Mouse (Mus musculus) midbrain, embryonic 13.5 days (tissue): ENCODE measurements around the gene Nsrp1. TPM values are rescaled to one million over a fixed set of nuclear protein-coding genes. Genes with fewer than 3 reads are reported as not detected.
A peak's percentile ranks its signal among the peaks of the same experiment; 100 is the strongest.
"Not testable (repeated sequence)": the region's sequence is repeated elsewhere in the genome, so short reads cannot be mapped to it uniquely, and the experiment has no call there.

Source experiments
- ATAC-seq: fragments of 200-750 bp; cut with Nextera tagmentation; 2 replicates; pipeline ENCODE4 v1.8.0; 2017; ENCODE audit warnings: mild to moderate bottlenecking, moderate TSS enrichment, moderate library complexity
- H3K27ac ChIP-seq: fragments of 300-500 bp; sonication (generic); 2 replicates; pipeline ENCODE4 v1.5.1; 2015; ENCODE audit warnings: inconsistent platforms, mild to moderate bottlenecking, moderate library complexity
- H3K27me3 ChIP-seq: fragments of 300-500 bp; sonication (generic); 2 replicates; pipeline ENCODE4 v1.6.1; 2015; ENCODE audit warnings: mild to moderate bottlenecking, inconsistent platforms
- H3K36me3 ChIP-seq: fragments of 300-500 bp; sonication (generic); 2 replicates; pipeline ENCODE4 v1.6.1; 2015; ENCODE audit warnings: mild to moderate bottlenecking, inconsistent platforms
- H3K4me1 ChIP-seq: fragments of 300-500 bp; sonication (generic); replicated peaks from 2 replicates; pipeline ENCODE4 v1.6.1; 2015; ENCODE audit warnings: inconsistent platforms
- H3K4me2 ChIP-seq: fragments of 300-500 bp; sonication (generic); replicated peaks from 2 replicates; pipeline ENCODE4 v1.6.1; 2015; ENCODE audit warnings: moderate library complexity, mild to moderate bottlenecking, inconsistent platforms
- H3K4me3 ChIP-seq: fragments of 300-500 bp; sonication (generic); replicated peaks from 2 replicates; pipeline ENCODE4 v1.5.1; 2015; ENCODE audit warnings: mild to moderate bottlenecking, inconsistent platforms
- H3K9ac ChIP-seq: fragments of 300-500 bp; sonication (generic); replicated peaks from 2 replicates; pipeline ENCODE4 v1.6.1; 2015; ENCODE audit warnings: mild to moderate bottlenecking, inconsistent platforms
- H3K9me3 ChIP-seq: fragments of 300-500 bp; sonication (generic); 2 replicates; pipeline ENCODE4 v1.6.1; 2016; ENCODE audit warnings: mild to moderate bottlenecking, inconsistent platforms
- WGBS: fragments of 180-500 bp; shearing (Covaris S2); methylation state at CpG from one replicate; pipeline ENCODE4 v1.1.7; 2015; 5-methylcytosine and 5-hydroxymethylcytosine counted together
- polyA plus RNA-seq: library from polyadenylated mRNA; unstranded; fragments of >200 nt; fragmentation: Nextera tagmentation; extraction: Ambion mirVana; gene quantifications from 2 replicates; pipeline ENCODE4 v1.2.1, GENCODE M21; 2015

Gene Nsrp1
- polyA plus RNA-seq, 1 experiment from 2014 or later = 73.9 TPM

DNA sequence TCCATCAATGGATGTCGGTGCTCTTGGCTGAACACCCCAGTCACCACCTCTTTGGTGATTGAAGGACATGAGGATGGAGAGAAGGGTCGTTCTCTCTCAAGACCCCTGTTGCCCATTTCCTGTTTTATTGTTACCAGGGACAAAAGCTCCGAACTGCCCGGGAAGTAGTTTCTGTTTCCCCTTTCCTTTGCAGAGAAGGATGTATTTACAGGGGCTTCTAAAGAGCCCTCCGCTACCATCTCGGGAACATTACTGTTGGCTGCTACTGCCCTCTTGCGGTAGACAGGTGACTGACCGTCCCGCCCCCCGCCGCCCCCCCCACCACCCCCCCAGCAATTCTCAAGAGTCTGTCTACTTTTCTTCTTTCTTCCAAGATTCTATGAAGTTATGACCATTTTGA is 15.0 kb upstream of the Nsrp1 start:
- no peak for ATAC-seq
- H3K9me3 ChIP-seq = no peaks in the 10 kb centered on the region
- peak overlapping the region; percentile 48 for H3K4me2 ChIP-seq
- WGBS = 2% methylated on average over 11 of the region's 11 CpGs
- H3K4me3 ChIP-seq = peak overlapping the region; percentile 22
- H3K27me3 ChIP-seq = peaks cover 3% of the 10 kb centered on the region; the same call in 1 of the 2 replicates
- H3K9ac ChIP-seq = no peak overlapping the region
- H3K36me3 ChIP-seq = no peaks in the 10 kb centered on the region
- 0 out of 2 replicates have a peak, but pooled peaks cover 2% of the 10 kb centered on the region for H3K4me1 ChIP-seq
- no peak overlapping the region for H3K27ac ChIP-seq

DNA sequence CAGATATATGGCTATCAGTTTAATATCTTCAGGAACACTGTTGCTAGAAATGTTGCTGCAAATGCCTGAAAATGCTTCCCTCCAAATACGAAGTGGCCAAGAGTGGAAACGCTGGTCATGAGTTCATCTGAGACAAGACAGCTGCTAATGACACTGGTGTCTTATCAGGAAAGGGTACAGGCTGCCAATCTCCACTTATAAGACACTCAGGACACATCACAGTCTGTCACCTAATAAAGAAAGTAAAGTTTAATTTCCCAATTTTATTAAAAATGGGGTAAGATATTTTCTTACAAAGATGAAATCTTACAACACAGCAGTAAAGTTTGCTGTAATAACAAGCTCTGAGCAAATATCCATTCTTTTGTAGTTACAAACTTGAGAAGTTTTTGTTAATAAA is 10.9 kb upstream of the Nsrp1 start:
- no peaks in the 10 kb centered on the region for H3K9me3 ChIP-seq
- no peak for ATAC-seq
- 83% methylated on average over 2 of the region's 2 CpGs for WGBS
- H3K27me3 ChIP-seq = peaks cover 11% of the 10 kb centered on the region
- no peak overlapping the region for H3K27ac ChIP-seq
- H3K36me3 ChIP-seq = no peaks in the 10 kb centered on the region
- no peak overlapping the region for H3K4me2 ChIP-seq
- H3K4me1 ChIP-seq = 0 out of 2 replicates have a peak, but pooled peaks cover 2% of the 10 kb centered on the region
- H3K4me3 ChIP-seq = no peak overlapping the region
- no peak overlapping the region for H3K9ac ChIP-seq

DNA sequence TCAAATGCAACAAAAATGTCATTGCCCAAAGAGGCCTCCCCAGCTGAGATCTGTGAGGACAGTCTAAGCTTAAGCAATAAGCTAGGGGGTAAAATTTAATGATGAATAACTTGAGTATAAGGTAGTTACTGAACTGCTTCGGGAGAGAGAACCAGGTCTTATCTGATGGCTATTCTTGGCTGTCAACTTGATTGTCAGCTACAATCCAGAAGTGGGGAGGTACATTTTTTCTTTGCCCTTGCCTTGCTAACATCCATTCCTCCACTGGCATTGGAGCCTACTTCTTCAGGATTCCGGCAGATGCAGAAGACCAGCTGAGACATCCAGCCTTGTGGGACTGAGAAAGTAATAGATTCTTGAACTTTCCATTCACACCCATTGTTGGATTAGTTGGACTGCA is 8.8 kb upstream of the Nsrp1 start:
- no peak for ATAC-seq
- H3K9me3 ChIP-seq = no peaks in the 10 kb centered on the region
- no peak overlapping the region for H3K27ac ChIP-seq
- no peaks in the 10 kb centered on the region for H3K4me1 ChIP-seq
- H3K36me3 ChIP-seq = no peaks in the 10 kb centered on the region
- 92% methylated on average over 2 of the region's 2 CpGs for WGBS
- no peak overlapping the region for H3K4me2 ChIP-seq
- no peak overlapping the region for H3K4me3 ChIP-seq
- H3K27me3 ChIP-seq = peaks cover 21% of the 10 kb centered on the region
- H3K9ac ChIP-seq = no peak overlapping the region

DNA sequence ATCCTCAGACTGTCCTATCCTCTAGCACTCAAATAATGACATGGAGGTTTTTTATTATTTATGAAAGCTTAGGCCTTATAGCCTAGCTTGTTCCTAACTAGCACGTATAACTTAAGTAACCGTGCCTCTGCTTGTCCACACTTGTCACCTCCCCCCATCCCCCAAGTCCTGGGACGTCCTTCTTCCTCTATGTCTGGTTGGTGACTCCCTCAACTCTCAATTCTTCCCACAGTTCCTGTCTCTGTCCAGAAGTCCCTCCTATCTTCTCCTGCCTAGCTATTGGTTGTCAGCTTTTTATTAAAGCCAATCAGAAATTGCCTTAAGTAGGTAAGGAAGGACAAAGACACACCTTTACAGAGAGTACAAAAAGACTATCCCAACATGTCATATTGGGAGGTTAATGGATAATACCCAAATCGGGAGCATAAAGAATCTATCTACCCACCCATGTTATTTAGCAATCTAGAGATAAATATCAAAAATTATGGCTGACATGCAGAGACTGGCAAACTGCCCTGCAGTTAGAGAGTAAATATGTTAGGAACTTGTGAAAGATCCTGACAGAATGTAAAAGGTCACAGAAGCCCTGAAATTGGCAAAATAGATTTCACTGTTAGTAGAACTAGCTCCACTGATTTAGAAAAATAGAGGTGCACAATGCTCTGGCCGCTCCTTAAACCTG is 5.9 kb upstream of the Nsrp1 start:
- Histone ChIP-seq H3K4me2 (no peak overlapping the region), H3K4me1 (no peaks in the 10 kb centered on the region), H3K36me3 (no peaks in the 10 kb centered on the region), H3K9me3 (no peaks in the 10 kb centered on the region), H3K4me3 (no peak overlapping the region), H3K27ac (no peak overlapping the region), H3K27me3 (peaks cover 32% of the 10 kb centered on the region), H3K9ac (no peak overlapping the region)
- no peak for ATAC-seq
- 74% methylated on average over 5 of the region's 5 CpGs for WGBS

DNA sequence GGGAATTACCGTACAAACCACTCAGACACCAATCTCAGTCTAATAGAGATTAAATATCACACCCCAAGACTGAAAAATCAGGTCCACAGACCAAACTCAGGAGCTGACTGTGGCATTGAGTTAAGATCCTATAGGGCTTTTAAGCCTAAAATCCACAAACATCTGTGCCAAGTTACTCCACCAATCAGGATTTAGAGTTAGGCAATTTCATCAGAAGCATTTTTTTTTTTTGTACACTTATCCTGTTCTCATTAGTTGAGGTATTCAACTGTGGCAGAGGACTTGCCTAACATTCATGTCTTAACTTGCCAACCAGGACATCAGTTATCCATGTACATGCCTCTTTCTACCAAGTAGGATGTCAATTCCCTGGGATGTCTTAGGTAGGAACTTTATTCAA is 1.1 kb upstream of the Nsrp1 start:
- ATAC-seq = no peak
- no peak overlapping the region for H3K4me2 ChIP-seq
- peaks cover 25% of the 10 kb centered on the region for H3K27me3 ChIP-seq
- no peak overlapping the region for H3K27ac ChIP-seq
- peaks cover 18% of the 10 kb centered on the region for H3K36me3 ChIP-seq
- H3K4me3 ChIP-seq = no peak overlapping the region
- no peak overlapping the region for H3K9ac ChIP-seq
- peaks cover 9% of the 10 kb centered on the region for H3K4me1 ChIP-seq
- 100% methylated on average over 1 of the region's 1 CpGs for WGBS
- no peaks in the 10 kb centered on the region for H3K9me3 ChIP-seq

DNA sequence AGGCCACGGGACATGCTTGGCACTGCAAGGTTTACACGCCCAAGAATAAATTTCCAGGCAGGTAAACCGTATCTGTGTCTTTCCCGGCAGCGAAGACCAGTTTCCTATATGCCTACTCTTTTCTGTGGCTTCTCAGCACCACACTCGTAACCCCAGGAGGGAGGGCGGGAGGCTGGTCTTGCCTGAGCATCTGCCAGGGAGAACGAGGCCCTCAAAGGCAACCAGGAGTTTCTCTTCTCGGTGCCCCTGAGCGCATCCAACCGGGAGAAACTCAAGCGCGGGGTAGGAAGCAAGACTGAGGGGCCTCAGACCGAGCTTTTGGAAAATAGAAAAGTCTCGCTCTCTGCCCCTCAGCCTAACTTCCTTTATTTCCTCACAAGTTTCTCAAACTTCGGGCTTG is 443 bp downstream of the Nsrp1 start:
- WGBS = 2% methylated on average over 16 of the region's 16 CpGs
- Histone ChIP-seq H3K27me3 (peaks cover 21% of the 10 kb centered on the region), H3K4me1 (peaks cover 9% of the 10 kb centered on the region), H3K27ac (peak overlapping the region; percentile 91), H3K4me3 (peak overlapping the region; percentile 92), H3K36me3 (peaks cover 25% of the 10 kb centered on the region), H3K9me3 (no peaks in the 10 kb centered on the region), H3K9ac (peak overlapping the region; percentile 84), H3K4me2 (peak overlapping the region; percentile 97)
- peak; percentile 52 for ATAC-seq

DNA sequence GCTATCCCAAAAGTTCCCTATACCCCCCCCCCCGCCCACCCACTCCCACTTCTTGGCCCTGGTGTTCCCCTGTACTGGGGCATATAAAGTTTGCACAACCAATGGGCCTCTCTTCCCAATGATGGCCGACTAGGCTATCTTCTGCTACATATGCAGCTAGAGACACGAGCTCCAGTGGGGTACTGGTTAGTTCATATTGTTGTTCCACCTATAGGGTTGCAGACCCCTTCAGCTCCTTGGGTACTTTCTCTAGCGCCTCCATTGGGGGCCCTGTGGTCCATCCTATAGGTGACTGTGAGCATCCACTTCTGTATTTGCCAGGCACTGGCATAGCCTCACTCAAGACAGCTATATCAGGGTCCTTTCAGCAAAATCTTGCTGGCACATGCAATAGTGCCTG is 904 bp downstream of the Nsrp1 start:
- Histone ChIP-seq H3K27me3 (peaks cover 17% of the 10 kb centered on the region), H3K4me3 (peak overlapping the region; percentile 92), H3K4me2 (peak overlapping the region; percentile 97), H3K36me3 (peaks cover 26% of the 10 kb centered on the region), H3K9ac (peak overlapping the region; percentile 84)
- not testable (repeated sequence) for H3K4me1 ChIP-seq, ATAC-seq, H3K9me3 ChIP-seq, H3K27ac ChIP-seq
- 64% methylated on average over 4 of the region's 4 CpGs for WGBS

DNA sequence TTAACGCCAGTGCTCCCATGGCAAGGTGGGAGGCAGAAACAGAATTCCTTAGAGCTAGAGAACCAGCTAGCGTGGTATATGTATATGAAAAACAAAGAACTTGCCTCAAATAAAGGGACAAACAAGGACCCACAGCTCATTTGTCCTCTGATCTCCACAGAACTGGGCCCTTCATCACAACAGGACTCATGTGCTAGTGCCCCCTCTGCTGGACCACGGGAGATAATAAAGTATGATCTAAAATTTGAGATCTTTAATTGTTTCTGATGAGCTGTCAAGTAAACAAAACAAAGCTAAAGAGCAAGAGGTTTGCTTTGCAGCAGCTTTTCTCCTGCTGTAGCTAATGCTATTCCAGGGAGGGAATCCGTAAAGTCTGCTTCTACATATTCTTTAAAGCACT is 7.5 kb downstream of the Nsrp1 start:
- Histone ChIP-seq H3K9me3 (no peaks in the 10 kb centered on the region), H3K4me1 (no peaks in the 10 kb centered on the region), H3K4me2 (no peak overlapping the region), H3K9ac (no peak overlapping the region), H3K4me3 (no peak overlapping the region), H3K27me3 (no peaks in the 10 kb centered on the region), H3K36me3 (peaks cover 31% of the 10 kb centered on the region), H3K27ac (no peak overlapping the region)
- 79% methylated on average over 4 of the region's 4 CpGs for WGBS
- no peak for ATAC-seq

DNA sequence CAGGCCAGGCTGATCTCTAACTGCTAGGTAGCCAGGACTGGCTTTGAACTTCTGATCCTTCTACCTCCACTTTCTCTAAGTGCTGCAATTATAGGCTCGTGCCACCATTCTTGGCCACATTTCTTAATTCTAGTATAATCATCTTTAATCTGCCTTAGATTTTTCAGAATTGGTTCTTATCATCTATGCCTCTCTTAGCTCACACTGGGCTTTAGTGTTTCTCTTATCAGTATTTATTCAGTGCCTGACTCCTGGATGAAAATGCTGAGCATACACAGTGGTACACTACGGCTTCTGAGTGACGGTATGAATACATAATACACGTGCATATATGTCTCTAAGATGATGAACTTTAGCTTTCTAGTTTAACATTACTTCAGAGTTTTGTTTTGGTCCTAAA is 9.4 kb downstream of the Nsrp1 start:
- H3K4me1 ChIP-seq = no peaks in the 10 kb centered on the region
- H3K9me3 ChIP-seq = no peaks in the 10 kb centered on the region
- 96% methylated on average over 4 of the region's 4 CpGs for WGBS

DNA sequence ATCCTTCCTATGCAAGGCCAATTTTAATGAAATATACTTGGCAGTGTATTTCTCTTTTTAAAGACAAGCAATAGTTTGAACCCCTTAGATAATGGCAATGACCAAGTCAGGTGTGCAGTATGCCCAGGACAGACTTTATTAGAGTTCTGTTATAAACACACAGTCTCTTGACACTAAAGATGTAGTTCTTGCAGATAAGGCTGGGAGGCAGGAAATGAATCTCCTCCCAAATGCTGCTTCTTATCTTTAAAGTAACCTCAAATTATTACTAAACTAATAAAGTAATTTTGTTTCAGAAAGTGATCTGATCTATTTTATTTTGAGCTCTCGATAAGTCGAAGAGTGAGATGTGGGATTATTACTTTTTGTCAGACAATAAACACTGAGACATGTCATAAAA is 14.8 kb downstream of the Nsrp1 start:
- ATAC-seq = no peak
- Histone ChIP-seq H3K4me2 (no peak overlapping the region), H3K27ac (no peak overlapping the region), H3K27me3 (no peaks in the 10 kb centered on the region), H3K9ac (no peak overlapping the region), H3K4me3 (no peak overlapping the region), H3K4me1 (no peaks in the 10 kb centered on the region), H3K36me3 (peaks cover 4% of the 10 kb centered on the region; the same call in 1 of the 2 replicates), H3K9me3 (no peaks in the 10 kb centered on the region)
- WGBS = 97% methylated on average over 2 of the region's 2 CpGs

More for the DNA sequence above, 9.4 kb downstream of the Nsrp1 start:
- ATAC-seq = no peak
- Histone ChIP-seq H3K9ac (no peak overlapping the region), H3K4me3 (no peak overlapping the region), H3K4me2 (no peak overlapping the region), H3K27me3 (no peaks in the 10 kb centered on the region), H3K36me3 (peaks cover 13% of the 10 kb centered on the region), H3K27ac (no peak overlapping the region)

DNA sequence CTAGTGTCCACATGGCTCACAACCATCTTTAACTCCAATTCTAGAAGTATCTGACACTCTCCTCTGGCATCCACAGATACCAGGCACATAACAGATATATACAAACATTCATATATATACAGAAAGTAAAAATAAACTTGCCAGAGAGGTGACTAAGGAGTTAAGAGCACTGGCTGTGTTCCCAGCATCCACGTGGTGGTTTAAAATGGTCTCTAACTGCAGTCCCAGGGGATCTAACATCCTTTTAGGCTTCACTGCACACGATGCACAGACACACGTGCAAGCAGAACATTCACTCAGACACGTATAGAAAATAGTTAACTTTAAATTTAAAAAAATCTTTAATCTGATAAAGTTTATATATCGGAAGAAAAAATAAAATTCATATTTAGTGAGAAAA is 16.3 kb downstream of the Nsrp1 start:
- WGBS = 66% methylated on average over 5 of the region's 5 CpGs
- no peaks in the 10 kb centered on the region for H3K4me1 ChIP-seq
- no peak overlapping the region for H3K27ac ChIP-seq
- no peak overlapping the region for H3K9ac ChIP-seq
- no peak overlapping the region for H3K4me2 ChIP-seq
- no peak for ATAC-seq
- H3K9me3 ChIP-seq = no peaks in the 10 kb centered on the region
- peaks cover 4% of the 10 kb centered on the region; the same call in 1 of the 2 replicates for H3K36me3 ChIP-seq
- no peak overlapping the region for H3K4me3 ChIP-seq
- no peaks in the 10 kb centered on the region for H3K27me3 ChIP-seq

DNA sequence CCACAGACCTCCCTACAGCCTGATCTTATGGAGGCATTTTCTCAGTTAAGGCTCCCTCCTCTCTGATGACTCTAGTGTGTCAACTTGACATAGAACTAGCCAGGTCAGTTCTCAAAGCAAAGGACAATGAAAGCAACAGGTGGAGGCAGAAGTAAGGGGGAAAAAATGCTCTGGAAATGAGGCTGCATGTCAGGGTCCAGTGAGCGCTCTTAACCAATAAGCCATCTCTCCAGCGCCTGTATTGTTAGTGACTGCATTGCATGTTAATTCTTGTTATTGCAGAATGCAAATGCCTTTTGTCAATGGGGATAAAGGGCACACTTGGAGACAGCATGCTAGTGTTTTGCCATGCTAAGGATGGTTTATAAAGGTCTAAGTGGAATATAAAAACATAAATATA is 35.4 kb downstream of the Nsrp1 start:
- Histone ChIP-seq H3K27ac (no peak overlapping the region), H3K4me3 (no peak overlapping the region), H3K27me3 (no peaks in the 10 kb centered on the region), H3K9me3 (no peaks in the 10 kb centered on the region), H3K4me1 (no peaks in the 10 kb centered on the region), H3K9ac (no peak overlapping the region), H3K4me2 (no peak overlapping the region), H3K36me3 (peaks cover 22% of the 10 kb centered on the region)
- 80% methylated on average over 2 of the region's 2 CpGs for WGBS
- ATAC-seq = no peak

DNA sequence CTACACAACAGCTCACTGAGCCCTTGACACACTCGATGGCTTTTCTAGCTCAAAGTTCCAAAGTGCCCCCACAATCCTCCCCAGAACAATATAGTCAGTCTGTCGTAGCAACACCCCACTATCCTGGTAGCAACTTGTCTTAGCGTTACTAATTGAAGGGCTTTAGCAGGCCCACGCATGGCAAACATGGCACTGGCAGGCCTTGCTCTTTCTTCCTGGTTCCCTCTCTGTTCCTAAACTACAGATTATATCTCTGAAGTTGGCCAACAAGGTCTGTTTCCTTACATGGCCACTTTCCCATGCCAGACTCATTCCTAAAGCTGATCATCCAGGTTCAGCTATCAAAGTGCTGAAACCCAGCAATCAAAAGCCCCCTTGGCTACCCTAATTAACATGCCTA is 36.3 kb downstream of the Nsrp1 start:
- H3K27me3 ChIP-seq = no peaks in the 10 kb centered on the region

More for the DNA sequence above, 36.3 kb downstream of the Nsrp1 start:
- H3K9me3 ChIP-seq = no peaks in the 10 kb centered on the region
- WGBS = 81% methylated on average over 4 of the region's 4 CpGs
- H3K4me3 ChIP-seq = no peak overlapping the region
- no peak for ATAC-seq
- H3K4me1 ChIP-seq = no peaks in the 10 kb centered on the region
- H3K4me2 ChIP-seq = no peak overlapping the region
- peaks cover 17% of the 10 kb centered on the region for H3K36me3 ChIP-seq
- no peak overlapping the region for H3K27ac ChIP-seq
- H3K9ac ChIP-seq = no peak overlapping the region
